Mouse (Mus musculus) forebrain, postnatal 0 days (tissue): Measurements from ENCODE around the gene Srsf2. TPM values are rescaled to one million over a fixed set of nuclear protein-coding genes. Genes with fewer than 3 reads are reported as not detected.

Experiments used
- ATAC-seq: fragments of 200-750 bp; cut with Nextera tagmentation; 2 replicates; pipeline ENCODE4 v1.8.0; 2017; ENCODE audit warnings: mild to moderate bottlenecking, moderate library complexity
- DNase-seq: peaks from one replicate; pipeline ENCODE4 v3.0.0-alpha.2; 2015
- H3K27ac ChIP-seq: fragments of 300-500 bp; sonication (generic); 2 replicates; pipeline ENCODE4 v1.5.1; 2014; ENCODE audit warnings: low read depth, mild to moderate bottlenecking, antibody characterized with exemption, low read length, moderate library complexity, mixed read lengths
- H3K27me3 ChIP-seq: fragments of 300-500 bp; sonication (generic); 2 replicates; pipeline ENCODE4 v1.6.1; 2014; ENCODE audit warnings: mild to moderate bottlenecking, low read length, mixed read lengths; ENCODE audit not compliant: insufficient read depth
- H3K36me3 ChIP-seq: fragments of 300-500 bp; sonication (generic); 2 replicates; pipeline ENCODE4 v1.6.1; 2014; ENCODE audit warnings: mild to moderate bottlenecking, moderate library complexity; ENCODE audit not compliant: insufficient read depth
- H3K4me1 ChIP-seq: fragments of 300-500 bp; sonication (generic); 2 replicates; pipeline ENCODE4 v1.6.1; 2014; ENCODE audit warnings: antibody characterized with exemption; ENCODE audit not compliant: insufficient read depth
- H3K4me2 ChIP-seq: fragments of 300-500 bp; sonication (generic); 2 replicates; pipeline ENCODE4 v1.6.1; 2014; ENCODE audit warnings: low read depth, mild to moderate bottlenecking, moderate library complexity
- H3K4me3 ChIP-seq: fragments of 300-500 bp; sonication (generic); 2 replicates; pipeline ENCODE4 v1.5.1; 2014; ENCODE audit warnings: low read depth, low read length, mixed read lengths
- H3K9ac ChIP-seq: fragments of 300-500 bp; sonication (generic); 2 replicates; pipeline ENCODE4 v1.6.1; 2014; ENCODE audit warnings: mild to moderate bottlenecking
- H3K9me3 ChIP-seq: fragments of 300-500 bp; sonication (generic); 2 replicates; pipeline ENCODE4 v1.6.1; 2016; ENCODE audit warnings: low read length
- CTCF ChIP-seq: sonication (generic); IDR thresholded peaks from 2 replicates; pipeline ENCODE4 v1.5.1; 2016; ENCODE audit warnings: antibody characterized with exemption, control low read depth, low read depth
- WGBS: fragments of 180-500 bp; shearing (Covaris S2); extraction: QIAGEN DNeasy Blood & Tissue Kit; methylation state at CpG from one replicate; pipeline ENCODE4 v1.1.7; 2014; 5-methylcytosine and 5-hydroxymethylcytosine counted together
- polyA plus RNA-seq: library from polyadenylated mRNA; unstranded; fragments of >200 nt; fragmentation: Nextera tagmentation; extraction: Ambion mirVana; gene quantifications from 2 replicates; pipeline ENCODE4 v1.2.1, GENCODE M21; 2015
- total RNA-seq: library from RNA; depleted of rRNA; stranded (reverse); fragments of >200 nt; gene quantifications from 2 replicates; pipeline ENCODE4 v1.2.3, GENCODE M21; 2014; rRNA removed

Gene Srsf2
- total and polyA plus RNA-seq, 2 experiments from 2014 or later, result 262 to 477 TPM

- H3K36me3 ChIP-seq, result no peaks in the 10 kb centered on the region
- no peaks in the 10 kb centered on the region for H3K27me3 ChIP-seq
- TF ChIP-seq CTCF, result no peak
- no peaks in the 10 kb centered on the region for H3K4me1 ChIP-seq
- no peak for DNase-seq
- no peak overlapping the region for H3K4me3 ChIP-seq
- no peak overlapping the region for H3K4me2 ChIP-seq
- WGBS, result 86% methylated on average over 5 of the region's 5 CpGs
- no peak overlapping the region for H3K27ac ChIP-seq
- H3K9me3 ChIP-seq, result no peaks in the 10 kb centered on the region
- no peak for ATAC-seq
- H3K9ac ChIP-seq, result no peak overlapping the region
Measured at GRCm38 (mm10) chr11:116802709-116803108, 50.2 kb downstream of the Srsf2 start.

DNA sequence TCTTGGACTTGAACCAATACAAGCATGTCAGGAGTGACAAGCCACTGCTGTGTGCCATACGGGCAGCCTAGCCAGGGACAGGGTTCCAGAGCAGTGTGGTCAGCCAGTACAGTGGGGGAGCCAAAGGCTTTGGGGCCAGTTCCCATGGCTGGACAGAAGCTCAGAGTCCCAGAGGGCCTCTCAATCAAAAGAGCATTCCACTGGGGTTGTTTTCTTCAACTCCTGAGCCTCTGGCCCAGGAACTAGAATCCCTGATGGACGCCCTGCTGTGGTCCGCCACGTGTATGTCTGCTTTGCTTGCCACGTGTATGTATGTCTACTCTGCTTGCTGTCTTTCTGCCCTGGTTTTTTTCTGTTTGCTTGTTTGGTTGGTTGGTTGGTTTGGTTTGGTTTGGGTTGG is 51.8 kb downstream of the Srsf2 start:
- WGBS, result 65% methylated on average over 5 of the region's 5 CpGs
- no peaks in the 10 kb centered on the region for H3K4me1 ChIP-seq
- H3K27me3 ChIP-seq, result no peaks in the 10 kb centered on the region
- no peaks in the 10 kb centered on the region for H3K9me3 ChIP-seq
- no peak overlapping the region for H3K4me2 ChIP-seq
- DNase-seq (no peak), ATAC-seq (no peak)
- no peak overlapping the region for H3K4me3 ChIP-seq
- H3K27ac ChIP-seq, result no peak overlapping the region
- no peak overlapping the region for H3K9ac ChIP-seq
- no peaks in the 10 kb centered on the region for H3K36me3 ChIP-seq
- TF ChIP-seq CTCF, result no peak

Other genes starting within 250 kb of the Srsf2 start
- 1.6 and 1.9 TPM in 2 replicates for gene Rhbdf2, start 226.1 kb downstream of the Srsf2 start, total RNA-seq
- gene Rhbdf2, start 226.1 kb downstream of the Srsf2 start, polyA plus RNA-seq, result 0.75 and 0.97 TPM in 2 replicates
- 1.5 and 3.3 TPM in 2 replicates for gene Prcd, start 199.6 kb downstream of the Srsf2 start, total RNA-seq
- gene Prcd, start 199.6 kb downstream of the Srsf2 start, polyA plus RNA-seq, result 3.4 and 4.8 TPM in 2 replicates
- 20.7 and 22.7 TPM in 2 replicates for gene Cygb, start 198.8 kb downstream of the Srsf2 start, total RNA-seq
- 24.9 and 27.6 TPM in 2 replicates for gene Cygb, start 198.8 kb downstream of the Srsf2 start, polyA plus RNA-seq
- not detected in 2 replicates for gene St6galnac1, start 77.6 kb downstream of the Srsf2 start, total RNA-seq
- not detected in 2 replicates for gene St6galnac1, start 77.6 kb downstream of the Srsf2 start, polyA plus RNA-seq
- gene Mxra7, start 25.0 kb downstream of the Srsf2 start, total RNA-seq, result 9.8 TPM in 2 replicates
- 11.7 and 16.0 TPM in 2 replicates for gene Mxra7, start 25.0 kb downstream of the Srsf2 start, polyA plus RNA-seq
- gene Mettl23, start 9.8 kb downstream of the Srsf2 start, total RNA-seq, result 40.3 and 55.4 TPM in 2 replicates
- 54.2 and 69.3 TPM in 2 replicates for gene Mettl23, start 9.8 kb downstream of the Srsf2 start, polyA plus RNA-seq
- 41.4 and 55.9 TPM in 2 replicates for gene Jmjd6, start 9.6 kb downstream of the Srsf2 start, total RNA-seq
- 48.1 and 50.1 TPM in 2 replicates for gene Jmjd6, start 9.6 kb downstream of the Srsf2 start, polyA plus RNA-seq
- gene Mfsd11, start 654 bp downstream of the Srsf2 start, total RNA-seq, result 29.9 and 38.2 TPM in 2 replicates
- 46.8 and 52.4 TPM in 2 replicates for gene Mfsd11, start 654 bp downstream of the Srsf2 start, polyA plus RNA-seq
- 88.5 and 95.4 TPM in 2 replicates for gene Mgat5b, start 65.8 kb upstream of the Srsf2 start, total RNA-seq
- 27.0 and 31.0 TPM in 2 replicates for gene Mgat5b, start 65.8 kb upstream of the Srsf2 start, polyA plus RNA-seq